In the genomic region with DNA sequence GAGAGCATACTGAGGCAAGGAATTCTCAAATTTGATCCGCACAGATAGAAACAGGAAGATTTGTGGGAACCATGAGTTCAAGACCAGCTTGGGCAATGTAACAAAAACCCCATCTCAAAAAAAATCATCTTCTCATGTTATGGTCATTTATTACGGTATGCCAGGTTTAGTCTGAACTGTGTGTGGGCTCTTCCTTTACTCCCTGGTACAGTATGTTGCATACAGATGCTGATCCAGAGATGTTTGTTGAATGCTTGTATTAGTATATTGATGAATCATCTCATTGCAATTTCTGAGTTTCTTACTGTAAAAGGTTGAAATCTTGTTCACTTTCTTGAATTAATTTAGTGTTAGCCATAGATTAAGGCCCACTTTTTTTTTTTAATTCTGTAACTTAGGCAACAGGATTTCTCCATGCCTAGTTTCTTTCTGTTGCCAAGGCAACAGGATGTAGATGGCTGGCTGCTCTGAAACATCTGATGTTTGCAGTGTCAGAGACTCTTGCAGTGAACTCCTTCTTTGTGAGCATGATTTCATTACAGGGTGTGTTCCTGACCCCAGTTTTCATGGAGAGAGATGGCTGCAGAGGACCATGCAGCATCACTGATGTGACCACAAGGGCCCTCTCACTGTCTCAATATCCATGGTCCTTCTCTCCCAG, we compare ENCODE assay signal across 14 mouse cellular contexts.
DNase-seq lines count a peak whose midpoint lies in the region; ATAC-seq lines count a peak whose summit lies in the region.
"Had no signal": no experiment of that assay in that cellular context is flagged by ENCODE, and none has a peak within 500 bp of the region (broad histone marks: within the 10 kb centered on the region; RNA-seq: fewer than 3 reads in every experiment).

No protein-coding gene starts in this region.

- no peaks in the 10 kb centered on the region for H3K36me3 ChIP-seq in hindbrain, embryonic 15.5 days
- no peaks in the 10 kb centered on the region for H3K36me3 ChIP-seq in hindbrain, embryonic 11.5 days (ENCODE audit: control insufficient read depth, insufficient read depth, low read length)
- no peaks in the 10 kb centered on the region for H3K36me3 ChIP-seq in forebrain, embryonic 14.5 days (ENCODE audit: control insufficient read depth, insufficient read depth, low read length)
- H3K36me3 ChIP-seq in midbrain, embryonic 15.5 days (replicated peaks), result no peaks in the 10 kb centered on the region
- H3K36me3 ChIP-seq in kidney, embryonic 14.5 days (ENCODE audit: control insufficient read depth, insufficient read depth, low read length), result no peaks in the 10 kb centered on the region
- H3K36me3 ChIP-seq: embryonic facial prominence, embryonic 15.5 days; heart, embryonic 15.5 days had no signal

- no peak overlapping the region for H3K4me3 ChIP-seq in hindbrain, embryonic 15.5 days
- H3K4me3 ChIP-seq in hindbrain, embryonic 11.5 days (ENCODE audit: low read depth, low read length), result no peak overlapping the region
- H3K4me3 ChIP-seq in forebrain, embryonic 14.5 days (ENCODE audit: low read depth, low read length), result no peak overlapping the region
- H3K4me3 ChIP-seq in midbrain, embryonic 15.5 days, result no peak overlapping the region
- H3K4me3 ChIP-seq in kidney, embryonic 14.5 days (ENCODE audit: low read length), result no peak overlapping the region
- H3K4me3 ChIP-seq: embryonic facial prominence, embryonic 15.5 days; heart, embryonic 15.5 days had no signal

- peak overlapping the region; percentile 74 for H3K27ac ChIP-seq in hindbrain, embryonic 15.5 days (replicated peaks)
- no peak overlapping the region for H3K27ac ChIP-seq in hindbrain, embryonic 11.5 days (ENCODE audit: low read depth, low read length)
- H3K27ac ChIP-seq in forebrain, embryonic 14.5 days (ENCODE audit: low read depth, low read length), result 0 out of 2 replicates have a peak overlapping the region, but pooled peaks have one; percentile 3
- peak overlapping the region; percentile 83 for H3K27ac ChIP-seq in midbrain, embryonic 15.5 days
- H3K27ac ChIP-seq in kidney, embryonic 14.5 days (ENCODE audit: low read depth, low read length), result no peak overlapping the region
- H3K27ac ChIP-seq: embryonic facial prominence, embryonic 15.5 days; heart, embryonic 15.5 days; macrophage had no signal

- H3K9me3 ChIP-seq in hindbrain, embryonic 15.5 days, result no peaks in the 10 kb centered on the region
- H3K9me3 ChIP-seq in hindbrain, embryonic 11.5 days (ENCODE audit: control insufficient read depth, low read length), result no peaks in the 10 kb centered on the region
- H3K9me3 ChIP-seq in forebrain, embryonic 14.5 days (replicated peaks; ENCODE audit: control insufficient read depth, low read length), result no peaks in the 10 kb centered on the region
- H3K9me3 ChIP-seq in midbrain, embryonic 15.5 days, result no peaks in the 10 kb centered on the region
- no peaks in the 10 kb centered on the region for H3K9me3 ChIP-seq in kidney, embryonic 14.5 days (ENCODE audit: control insufficient read depth, low read length)
- H3K9me3 ChIP-seq: embryonic facial prominence, embryonic 15.5 days; heart, embryonic 15.5 days had no signal

- H3K4me2 ChIP-seq in hindbrain, embryonic 15.5 days, result no peak overlapping the region
- H3K4me2 ChIP-seq in hindbrain, embryonic 11.5 days (replicated peaks; ENCODE audit: low read depth, low read length), result no peak overlapping the region
- H3K4me2 ChIP-seq in forebrain, embryonic 14.5 days (ENCODE audit: low read length), result no peak overlapping the region
- H3K4me2 ChIP-seq in midbrain, embryonic 15.5 days, result no peak overlapping the region
- no peak overlapping the region for H3K4me2 ChIP-seq in kidney, embryonic 14.5 days (replicated peaks; ENCODE audit: low read depth, low read length)
- H3K4me2 ChIP-seq: embryonic facial prominence, embryonic 15.5 days; heart, embryonic 15.5 days; lung, embryonic 14.5 days had no signal

- ATAC-seq in hindbrain, embryonic 15.5 days (ENCODE audit: low FRiP score, low read depth), result peak; percentile 88
- no peak for ATAC-seq in hindbrain, embryonic 11.5 days (ENCODE audit: low FRiP score)
- peak; percentile 78; the same call in 1 of the 2 replicates for ATAC-seq in forebrain, embryonic 14.5 days
- ATAC-seq in midbrain, embryonic 15.5 days (replicated peaks), result peak; percentile 95
- no peak for ATAC-seq in kidney, embryonic 14.5 days (ENCODE audit: low FRiP score, low TSS enrichment)

- no peak for DNase-seq in hindbrain, embryonic 11.5 days (ENCODE audit: low spot score)
- DNase-seq in brain, adult 2 months (ENCODE audit: low read depth, low spot score), result peak; percentile 70
- peak; percentile 72 for DNase-seq in forebrain, embryonic 14.5 days (ENCODE audit: low spot score)
- DNase-seq in urinary bladder, postnatal 36 days (ENCODE audit: low spot score in 2 of 2), result no peak
- no peak for DNase-seq in testis, postnatal 10 days (ENCODE audit: low spot score)
- DNase-seq: cerebellum, adult 18-20 months; kidney, adult 8-10 months; lung, embryonic 14.5 days had no signal

- H3K9ac ChIP-seq in hindbrain, embryonic 15.5 days, result no peak overlapping the region
- H3K9ac ChIP-seq in hindbrain, embryonic 11.5 days (ENCODE audit: low read depth, low read length), result no peak overlapping the region
- H3K9ac ChIP-seq in forebrain, embryonic 14.5 days (ENCODE audit: low read length), result no peak overlapping the region
- no peak overlapping the region for H3K9ac ChIP-seq in midbrain, embryonic 15.5 days
- H3K9ac ChIP-seq in kidney, embryonic 14.5 days (ENCODE audit: low read depth, low read length), result no peak overlapping the region
- H3K9ac ChIP-seq: embryonic facial prominence, embryonic 15.5 days; heart, embryonic 15.5 days; lung, embryonic 14.5 days had no signal

- WGBS in hindbrain, embryonic 15.5 days, result 88% methylated on average over 2 of the region's 2 CpGs
- WGBS in hindbrain, embryonic 11.5 days, result 91% methylated on average over 2 of the region's 2 CpGs
- 93% methylated on average over 2 of the region's 2 CpGs for WGBS in forebrain, embryonic 14.5 days
- 84% methylated on average over 2 of the region's 2 CpGs for WGBS in midbrain, embryonic 15.5 days
- WGBS in kidney, embryonic 14.5 days, result 91% methylated on average over 2 of the region's 2 CpGs

- H3K4me1 ChIP-seq in hindbrain, embryonic 15.5 days (replicated peaks), result peaks cover 8% of the 10 kb centered on the region
- H3K4me1 ChIP-seq in hindbrain, embryonic 11.5 days (replicated peaks; ENCODE audit: control insufficient read depth, insufficient read depth, low read length), result no peaks in the 10 kb centered on the region
- peaks cover 5% of the 10 kb centered on the region; the same call in 1 of the 2 replicates for H3K4me1 ChIP-seq in forebrain, embryonic 14.5 days (ENCODE audit: control insufficient read depth, insufficient read depth, low read length)
- peaks cover 15% of the 10 kb centered on the region for H3K4me1 ChIP-seq in midbrain, embryonic 15.5 days
- H3K4me1 ChIP-seq in kidney, embryonic 14.5 days (ENCODE audit: control insufficient read depth, insufficient read depth, low read length), result no peaks in the 10 kb centered on the region
- H3K4me1 ChIP-seq: embryonic facial prominence, embryonic 15.5 days; heart, embryonic 15.5 days had no signal

- no peaks in the 10 kb centered on the region for H3K27me3 ChIP-seq in hindbrain, embryonic 15.5 days
- no peaks in the 10 kb centered on the region for H3K27me3 ChIP-seq in hindbrain, embryonic 11.5 days (ENCODE audit: control insufficient read depth, insufficient read depth, low read length)
- H3K27me3 ChIP-seq in forebrain, embryonic 14.5 days (replicated peaks; ENCODE audit: control insufficient read depth, insufficient read depth, low read length), result no peaks in the 10 kb centered on the region
- no peaks in the 10 kb centered on the region for H3K27me3 ChIP-seq in midbrain, embryonic 15.5 days (replicated peaks)
- no peaks in the 10 kb centered on the region for H3K27me3 ChIP-seq in kidney, embryonic 14.5 days (ENCODE audit: control insufficient read depth, insufficient read depth, low read length)
- H3K27me3 ChIP-seq: embryonic facial prominence, embryonic 15.5 days; heart, embryonic 15.5 days had no signal

Comparison
In these comparisons a context has a peak if more than half of its experiments do, and no peak if none do; other contexts are left out.
1. ATAC-seq: peak in hindbrain, embryonic 15.5 days (single experiment), forebrain, embryonic 14.5 days (single experiment) and midbrain, embryonic 15.5 days (single experiment); none in hindbrain, embryonic 11.5 days (single experiment) and kidney, embryonic 14.5 days (single experiment).
2. H3K27ac ChIP-seq: peak in hindbrain, embryonic 15.5 days (single experiment), forebrain, embryonic 14.5 days (single experiment) and midbrain, embryonic 15.5 days (single experiment); none in hindbrain, embryonic 11.5 days (single experiment) and kidney, embryonic 14.5 days (single experiment).
3. DNase-seq: peak in brain, adult 2 months (single experiment) and forebrain, embryonic 14.5 days (single experiment); none in hindbrain, embryonic 11.5 days (single experiment), urinary bladder, postnatal 36 days (0 of 2) and testis, postnatal 10 days (single experiment).